Mouse (Mus musculus): ENCODE measurements around the gene Nup85.

DNA sequence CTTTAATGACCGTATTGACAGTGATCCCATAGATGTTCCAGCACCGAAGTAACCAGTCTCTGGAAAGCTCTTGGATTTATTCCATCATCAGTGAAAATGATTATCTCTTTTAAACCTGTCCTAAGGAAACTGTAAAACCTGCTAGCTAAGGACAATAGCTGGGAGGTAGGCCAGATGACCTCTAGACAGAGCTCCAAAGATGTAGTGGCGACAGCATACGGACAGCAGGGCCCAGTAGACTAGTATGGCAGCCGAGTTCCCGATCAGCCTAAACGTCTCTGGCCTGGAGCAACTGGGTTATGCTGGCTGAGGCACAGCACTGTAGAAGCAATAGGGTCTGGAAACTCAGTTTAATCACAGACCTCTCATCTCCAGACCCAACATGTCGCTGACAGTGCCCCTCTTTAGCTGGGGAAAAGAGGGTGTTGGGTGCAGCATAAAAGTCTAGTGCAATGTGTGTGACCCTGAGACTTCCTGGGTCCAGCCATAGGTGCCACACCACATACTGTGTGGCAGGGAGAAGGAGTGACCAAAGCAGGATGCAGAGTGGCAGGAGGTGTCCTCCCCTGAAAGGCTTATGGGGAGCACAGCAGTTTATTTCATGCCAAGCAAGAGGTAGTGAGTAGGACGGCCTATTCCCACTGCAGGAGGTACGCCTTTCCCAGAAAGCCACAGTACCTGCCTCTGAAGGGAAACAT is 20.3 kb downstream of the Nup85 start:
- TF ChIP-seq CTCF (IDR thresholded peaks at IDR 0.05; ENCODE audit: low read depth) (no peak), EP300 (optimal IDR thresholded peaks at IDR 0.05) (no peak)

Data from stomach, postnatal 0 days (tissue).